Mouse (Mus musculus): ENCODE measurements at regions not wholly inside any gene's neighbourhood (a gene's known extent, or its start where the extent isn't known, plus 50 kb on each side); places are given as distances from the start of the nearest gene placed in this dataset.

DNA sequence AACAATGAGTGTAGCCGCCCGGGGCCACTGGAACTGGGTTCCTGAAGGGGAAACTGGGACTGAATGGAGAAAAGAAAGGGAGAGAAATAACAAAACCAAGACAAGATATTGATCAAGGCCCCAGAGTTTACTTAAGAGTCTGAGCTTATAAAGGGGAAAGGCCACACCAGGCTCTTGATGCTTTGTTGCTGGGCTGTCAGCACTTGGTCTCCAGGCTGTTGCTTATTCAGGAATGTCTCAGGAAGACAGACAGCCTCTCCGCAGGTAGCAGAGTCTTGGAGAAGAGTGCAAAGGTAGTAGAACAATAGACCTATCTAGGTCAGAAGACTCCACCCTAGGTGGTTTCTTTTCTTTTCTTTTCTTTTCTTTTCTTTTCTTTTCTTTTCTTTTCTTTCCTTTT is 263.4 kb downstream of the Col12a1 start:
- DNase-seq: no peak

DNA sequence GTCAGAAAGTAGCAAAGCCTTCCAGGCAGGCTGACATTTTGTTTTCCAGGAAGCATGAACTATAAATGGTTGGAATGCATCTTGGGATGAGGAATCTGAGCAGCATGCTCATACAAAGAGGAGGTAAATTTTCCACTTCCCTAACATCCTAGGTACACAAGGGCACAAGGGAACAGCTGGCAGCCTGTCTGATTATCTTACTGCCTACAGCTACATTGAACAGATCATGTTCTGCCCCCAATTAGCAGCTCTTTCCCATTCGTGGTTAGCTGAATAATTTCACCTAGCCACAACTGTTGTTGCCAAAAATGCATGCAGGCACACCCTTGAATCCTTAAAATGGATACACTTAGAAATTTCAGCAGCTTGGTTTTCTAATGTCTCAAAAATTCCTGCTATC is 239.5 kb downstream of the Col12a1 start:
- DNase-seq: no peak

DNA sequence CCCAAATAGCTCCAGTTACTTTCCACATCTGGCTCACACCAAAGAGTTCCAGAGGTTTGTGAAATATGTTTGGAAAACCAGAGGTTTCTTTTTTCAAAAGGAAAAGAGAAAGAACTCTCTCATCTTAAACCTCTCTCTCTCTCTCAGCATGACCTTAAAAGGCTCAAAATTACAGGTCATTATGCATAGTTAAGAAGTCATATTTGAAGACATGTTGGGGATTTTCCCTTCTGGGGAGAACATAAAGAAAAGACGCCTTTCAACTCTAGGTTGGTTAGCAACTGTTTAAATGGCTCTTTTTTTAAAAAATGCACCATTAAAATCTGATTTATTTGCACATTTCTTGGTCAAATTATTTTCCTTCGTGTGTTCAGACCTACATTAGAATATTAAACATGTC is 218.4 kb downstream of the Col12a1 start:
- DNase-seq: no peak

DNA sequence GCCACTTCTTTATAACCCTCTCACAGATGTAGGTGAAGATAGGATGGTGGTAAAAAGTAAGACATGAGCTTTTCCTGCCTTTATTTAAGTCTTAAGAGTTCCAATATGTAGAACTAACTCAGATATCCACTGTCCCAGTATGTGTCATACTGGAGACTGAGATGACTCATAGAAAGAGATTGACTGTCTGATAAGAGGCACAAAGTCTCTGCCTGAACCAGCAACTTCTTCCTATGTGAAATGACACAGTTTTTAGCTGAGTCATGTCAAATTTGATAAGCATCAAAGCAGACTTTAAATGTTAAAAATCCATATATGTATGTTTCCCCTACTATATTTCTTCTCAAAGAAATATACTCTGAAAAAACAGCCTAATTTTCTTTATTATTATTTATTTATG is 216.6 kb downstream of the Col12a1 start:
- DNase-seq: no peak

DNA sequence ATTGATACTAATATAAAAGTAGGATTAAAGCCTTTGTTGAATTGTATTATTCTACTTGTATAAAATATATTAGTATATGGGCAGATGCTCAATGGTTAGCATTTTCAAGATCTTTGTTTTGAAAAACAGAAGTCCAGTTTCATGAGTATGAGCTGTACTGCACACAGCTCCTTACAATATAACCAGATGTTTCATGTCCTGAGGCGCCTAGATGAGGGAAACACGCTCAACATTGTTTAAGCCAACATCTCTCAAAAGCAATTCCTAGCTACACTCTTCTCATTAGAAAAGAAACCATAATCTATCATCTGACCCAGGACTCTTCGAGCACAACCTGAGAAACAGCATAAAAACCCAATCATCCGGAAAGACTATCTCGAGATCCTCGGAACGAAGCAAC is 202.2 kb downstream of the Col12a1 start:
- no peak for DNase-seq

DNA sequence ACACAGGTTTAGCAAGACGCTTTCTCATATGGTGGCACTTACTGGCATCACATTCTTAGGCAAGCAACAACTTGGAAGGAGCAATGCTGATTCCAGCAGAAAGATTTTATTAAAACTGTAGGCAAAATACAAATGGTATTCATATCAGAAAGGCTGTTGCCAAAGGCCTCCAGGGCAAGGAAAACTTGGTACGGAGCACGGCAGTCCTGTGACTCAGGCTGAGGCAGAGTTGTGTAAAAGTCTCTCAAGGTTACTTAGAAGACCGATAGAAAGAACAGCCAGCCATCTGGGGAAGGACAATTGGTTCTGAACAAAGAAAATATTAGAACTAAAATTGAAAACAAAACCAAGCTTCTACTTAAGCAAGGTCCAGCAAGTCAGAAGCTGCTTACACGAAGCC is 201.2 kb downstream of the Col12a1 start:
- DNase-seq: no peak

DNA sequence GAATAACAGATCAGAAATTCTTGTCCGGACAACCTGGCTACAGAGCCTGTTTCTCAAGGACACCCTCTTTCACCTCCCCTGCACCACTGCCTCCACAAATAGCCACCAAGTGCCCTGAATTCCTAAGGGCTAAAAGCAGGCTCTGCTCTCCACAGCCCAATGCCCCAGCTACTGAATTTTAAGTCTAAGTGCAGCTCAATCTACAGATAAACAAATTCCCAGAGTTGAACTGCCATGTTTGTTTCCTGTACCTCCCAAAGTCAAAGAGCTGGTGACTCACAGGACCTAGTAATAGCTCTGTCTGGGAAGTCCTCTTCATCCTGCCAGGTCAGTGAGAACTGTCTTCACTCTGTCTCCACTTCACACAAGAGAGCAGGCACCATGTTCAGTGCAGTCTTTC is 200.0 kb downstream of the Col12a1 start:
- no peak for DNase-seq

DNA sequence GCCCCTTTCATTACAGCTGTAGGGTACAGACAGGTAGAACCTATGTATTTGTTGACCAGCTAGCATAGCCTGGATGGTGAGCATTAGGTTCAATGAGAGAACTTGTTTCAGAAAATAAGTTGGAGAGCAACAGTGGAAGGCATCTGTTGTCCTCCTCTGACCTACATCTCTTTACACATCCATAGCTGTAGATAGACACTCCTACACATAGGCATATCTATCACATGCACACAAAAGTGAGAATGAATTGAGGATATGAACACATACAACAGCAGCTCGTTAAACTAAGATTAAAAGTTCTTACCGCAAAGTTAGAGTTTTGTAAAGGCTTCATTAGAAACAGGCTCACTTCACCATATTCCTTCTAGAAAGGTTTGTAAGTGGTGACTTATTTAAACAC is 198.1 kb downstream of the Col12a1 start:
- no peak for DNase-seq

DNA sequence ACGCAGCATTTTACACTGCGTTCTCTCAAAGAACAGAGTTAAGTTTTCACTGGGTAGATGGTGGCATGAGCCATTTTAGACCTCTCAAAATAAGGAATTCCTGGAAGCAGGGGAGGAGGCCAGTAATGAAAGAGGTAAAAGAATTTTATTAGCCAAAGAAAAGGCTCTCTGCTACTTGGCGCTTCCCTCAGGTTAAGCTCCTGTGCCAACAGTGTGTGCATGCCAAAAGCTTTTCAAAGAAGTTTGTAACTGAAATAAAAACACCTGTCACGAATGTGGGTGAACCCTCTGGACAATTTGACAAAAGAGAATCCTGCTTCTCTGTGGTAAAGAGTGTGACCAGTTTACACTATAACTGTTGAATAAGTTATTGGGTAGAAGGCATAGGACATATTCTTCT is 195.6 kb downstream of the Col12a1 start:
- DNase-seq: no peak

DNA sequence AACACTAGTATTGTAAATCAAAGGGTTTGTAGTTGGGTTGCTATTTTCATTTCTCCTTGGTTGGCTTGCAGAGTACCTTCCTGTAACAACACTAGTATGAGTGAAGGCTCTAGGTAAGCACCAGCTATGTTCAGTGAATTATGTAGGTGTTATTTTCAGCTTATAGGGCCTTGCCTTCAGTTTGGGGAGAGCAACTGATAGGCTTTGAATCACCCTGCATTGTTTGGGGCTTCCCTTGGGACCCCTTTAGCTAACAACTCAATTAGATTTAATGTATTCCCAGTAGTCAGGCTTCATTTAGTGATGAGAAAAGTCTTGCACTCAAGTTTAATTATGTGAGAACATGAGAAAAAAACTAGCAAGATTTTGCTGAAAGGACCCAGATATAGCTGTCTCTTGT is 193.6 kb downstream of the Col12a1 start:
- no peak for DNase-seq

DNA sequence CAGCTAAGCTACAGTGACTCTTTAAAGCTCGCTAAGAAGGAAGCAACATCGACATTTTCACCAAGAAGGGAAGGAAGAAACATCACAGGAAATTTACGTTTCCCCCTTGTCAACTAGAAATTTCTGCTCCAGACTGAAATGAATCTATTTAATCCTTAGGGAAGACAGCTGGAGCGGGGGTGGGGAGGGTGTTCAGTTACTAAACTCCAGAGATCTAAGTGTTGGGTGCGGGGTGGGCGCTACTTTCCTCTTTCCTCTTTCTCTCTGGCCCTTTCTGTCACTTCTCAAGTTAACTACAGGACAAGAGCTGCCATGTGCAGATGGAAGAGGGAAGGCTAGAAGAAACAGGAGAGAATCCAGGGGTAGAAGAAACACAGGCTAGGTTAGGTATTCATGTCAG is 192.2 kb downstream of the Col12a1 start:
- DNase-seq: no peak

DNA sequence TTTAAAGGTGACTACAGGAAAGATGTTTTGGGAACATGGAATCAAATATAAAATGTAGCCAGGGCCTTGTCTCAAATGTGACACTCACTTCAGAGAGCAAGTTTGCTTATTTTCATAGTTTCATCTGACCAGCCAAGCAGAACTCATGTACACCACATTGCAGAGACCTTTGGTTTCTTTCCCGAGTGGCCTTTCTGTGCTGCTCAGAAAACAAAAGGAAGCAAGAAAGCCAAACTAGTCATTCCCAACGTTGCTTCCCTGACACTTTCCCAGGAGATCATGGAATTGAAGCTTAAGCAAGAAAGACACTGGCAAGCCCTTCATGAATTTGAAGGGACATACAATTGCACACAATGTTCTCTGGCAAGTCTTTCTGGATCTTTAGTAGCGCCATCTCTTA is 191.3 kb downstream of the Col12a1 start:
- DNase-seq: no peak

Measured in cerebellum, adult 8-10 months (tissue).